Mouse (Mus musculus) myocyte (in vitro differentiated cells): Measurements from ENCODE around the gene Zfp335.

Experiments
- CEBPB ChIP-seq: IDR thresholded peaks from 2 replicates; pipeline ENCODE4 v1.6.1; 2011; ENCODE audit warnings: mild to moderate bottlenecking, moderate library complexity; ENCODE audit not compliant: poor library complexity, insufficient read depth, severe bottlenecking
- E2F4 ChIP-seq: IDR thresholded peaks from one replicate; pipeline ENCODE4 v1.6.1; 2011; ENCODE audit warnings: mild to moderate bottlenecking, control low read depth, moderate library complexity; ENCODE audit not compliant: insufficient read depth
- MAX ChIP-seq: IDR thresholded peaks from one replicate; pipeline ENCODE4 v1.6.1; 2011; ENCODE audit warnings: low read depth, mild to moderate bottlenecking, control low read depth
- MYOD1 ChIP-seq, 3 experiments: IDR thresholded peaks; one replicate each; pipeline ENCODE4 v1.6.1; 2011; ENCODE audit warnings: control low read depth in 2 of 3, low read depth in 2 of 3, mild to moderate bottlenecking in 2 of 3, moderate library complexity in 1 of 3; ENCODE audit not compliant: insufficient read length in 2 of 3, control insufficient read depth in 1 of 3
- MYOG ChIP-seq, 3 experiments: IDR thresholded peaks; one replicate each; pipeline ENCODE4 v1.6.1; 2011; ENCODE audit warnings: control low read depth in 2 of 3, low read depth in 2 of 3, mild to moderate bottlenecking in 2 of 3; ENCODE audit not compliant: insufficient read length in 2 of 3, control insufficient read depth in 1 of 3, insufficient read depth in 1 of 3
- POLR2A ChIP-seq: IDR thresholded peaks from one replicate; pipeline ENCODE4 v1.6.1; 2011; ENCODE audit warnings: low read depth, mild to moderate bottlenecking, control low read depth, moderate library complexity; ENCODE audit not compliant: insufficient read length
- POLR2AphosphoS2 ChIP-seq: IDR thresholded peaks from one replicate; pipeline ENCODE4 v1.6.1; 2011; ENCODE audit warnings: low read depth, control low read depth; ENCODE audit not compliant: insufficient read length
- REST ChIP-seq: IDR thresholded peaks from one replicate; pipeline ENCODE4 v1.6.1; 2011; ENCODE audit warnings: mild to moderate bottlenecking, control low read depth, moderate library complexity; ENCODE audit not compliant: insufficient read depth, insufficient read length
- SRF ChIP-seq: IDR thresholded peaks from one replicate; pipeline ENCODE4 v1.6.1; 2011; ENCODE audit warnings: low read depth; ENCODE audit not compliant: control insufficient read depth, insufficient read length
- TCF12 ChIP-seq: IDR thresholded peaks from one replicate; pipeline ENCODE4 v1.6.1; 2011; ENCODE audit warnings: mild to moderate bottlenecking, control low read depth; ENCODE audit not compliant: poor library complexity, insufficient read depth, severe bottlenecking
- USF1 ChIP-seq: IDR thresholded peaks from one replicate; pipeline ENCODE4 v1.6.1; 2011; ENCODE audit warnings: low read depth, mild to moderate bottlenecking, control low read depth, moderate library complexity

- TF ChIP-seq MAX (peak; percentile 79), E2F4 (no peak), POLR2A (peak; percentile 56), POLR2AphosphoS2 (peak; percentile 40), USF1 (no peak), MYOD1 (IDR thresholded peaks at IDR 0.05; ENCODE audit: control insufficient read depth in 1 of 3, insufficient read length in 2 of 3, low read depth in 2 of 3) (peak in 1 of 3 experiments; percentile 10), MYOG (IDR thresholded peaks at IDR 0.05; ENCODE audit: control insufficient read depth in 1 of 3, insufficient read depth in 1 of 3, insufficient read length in 2 of 3, low read depth in 2 of 3) (peak in 1 of 3 experiments; percentile 30), REST (no peak), TCF12 (no peak), CEBPB (no peak), SRF (peak; percentile 79)
These were observed at the start of gene Zfp335 for GRCm38 (mm10) chr2:164911086-164912048.
